Mouse (Mus musculus) hindbrain, embryonic 12.5 days (tissue): ENCODE data around the gene Gm10799. TPM values are rescaled to one million over a fixed set of nuclear protein-coding genes. Genes with fewer than 3 reads are reported as not detected.

ENCODE experiments used
- ATAC-seq: fragments of 200-750 bp; cut with Nextera tagmentation; 2 replicates; pipeline ENCODE4 v1.8.0; 2017; ENCODE audit warnings: moderate TSS enrichment; ENCODE audit not compliant: low FRiP score
- H3K27ac ChIP-seq: fragments of 300-500 bp; sonication (generic); 2 replicates; pipeline ENCODE4 v1.5.1; 2016; ENCODE audit warnings: mild to moderate bottlenecking
- H3K27me3 ChIP-seq: fragments of 300-500 bp; sonication (generic); 2 replicates; pipeline ENCODE4 v1.6.1; 2016; ENCODE audit warnings: mild to moderate bottlenecking
- H3K36me3 ChIP-seq: fragments of 300-500 bp; sonication (generic); 2 replicates; pipeline ENCODE4 v1.6.1; 2016; ENCODE audit warnings: mild to moderate bottlenecking
- H3K4me1 ChIP-seq: fragments of 300-500 bp; sonication (generic); 2 replicates; pipeline ENCODE4 v1.6.1; 2016
- H3K4me2 ChIP-seq: fragments of 300-500 bp; sonication (generic); replicated peaks from 2 replicates; pipeline ENCODE4 v1.6.1; 2016; ENCODE audit warnings: mild to moderate bottlenecking
- H3K4me3 ChIP-seq: fragments of 300-500 bp; sonication (generic); 2 replicates; pipeline ENCODE4 v1.5.1; 2016; ENCODE audit warnings: mild to moderate bottlenecking
- H3K9ac ChIP-seq: fragments of 300-500 bp; sonication (generic); 2 replicates; pipeline ENCODE4 v1.6.1; 2016; ENCODE audit warnings: mild to moderate bottlenecking, moderate library complexity
- H3K9me3 ChIP-seq: fragments of 300-500 bp; sonication (generic); replicated peaks from 2 replicates; pipeline ENCODE4 v1.6.1; 2016; ENCODE audit warnings: mild to moderate bottlenecking
- WGBS: fragments of 180-500 bp; shearing (Covaris S2); methylation state at CpG from one replicate; pipeline ENCODE4 v1.1.7; 2016; 5-methylcytosine and 5-hydroxymethylcytosine counted together
- polyA plus RNA-seq: library from polyadenylated mRNA; unstranded; fragments of >200 nt; fragmentation: Nextera tagmentation; extraction: Ambion mirVana; gene quantifications from 2 replicates; pipeline ENCODE4 v1.2.1, GENCODE M21; 2016

The Gm10799 gene
- polyA plus RNA-seq, 1 experiment from 2014 or later = not detected

DNA sequence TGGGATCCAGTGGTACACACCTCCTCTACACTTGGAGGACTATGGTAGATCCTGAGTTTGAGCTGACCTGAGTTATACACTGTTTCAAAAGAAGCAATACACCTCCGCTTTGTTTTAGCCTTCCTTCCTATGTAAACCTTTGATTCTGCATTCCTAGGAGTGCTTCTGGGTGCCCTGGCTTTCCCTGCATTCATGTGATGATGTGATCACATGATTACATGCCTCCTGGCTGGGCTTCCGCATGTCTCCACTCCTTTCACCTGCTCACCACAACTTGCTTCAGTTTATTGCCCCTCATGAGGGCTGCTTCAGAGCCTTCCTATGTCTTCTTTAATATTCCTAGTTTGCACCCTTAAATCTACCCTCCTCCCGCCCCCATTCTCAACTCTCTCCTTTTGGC, 36.3 kb downstream of the Gm10799 start:
- Histone ChIP-seq H3K9me3 (no peaks in the 10 kb centered on the region), H3K36me3 (peaks cover 24% of the 10 kb centered on the region), H3K9ac (no peak overlapping the region), H3K27ac (no peak overlapping the region), H3K4me2 (no peak overlapping the region), H3K27me3 (no peaks in the 10 kb centered on the region), H3K4me1 (peaks cover 20% of the 10 kb centered on the region), H3K4me3 (no peak overlapping the region)
- whole genome bisulfite sequencing = 92% methylated on average over 3 of the region's 3 CpGs
- ATAC-seq = no peak

DNA sequence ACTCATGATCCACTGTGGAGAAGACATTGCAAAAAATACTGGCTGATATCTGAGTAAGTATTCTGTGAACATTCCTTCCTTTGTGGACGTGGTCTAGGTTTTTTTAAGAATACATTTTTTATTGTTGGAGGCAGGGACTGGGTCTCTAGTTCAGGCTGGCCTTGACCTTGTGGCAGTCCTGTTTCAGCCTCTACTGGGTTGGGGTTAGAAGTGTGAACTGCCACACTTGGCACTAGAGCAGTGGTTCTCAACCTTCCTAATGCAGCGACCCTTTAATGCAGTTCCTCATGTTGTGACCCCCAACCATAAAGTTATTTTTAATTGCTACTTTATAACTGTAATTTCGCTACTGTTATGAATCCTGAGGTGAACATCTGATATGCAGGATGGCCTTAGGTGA, 38.0 kb downstream of the Gm10799 start:
- Histone ChIP-seq H3K4me1 (peaks cover 20% of the 10 kb centered on the region), H3K9ac (no peak overlapping the region), H3K9me3 (no peaks in the 10 kb centered on the region), H3K27ac (no peak overlapping the region), H3K36me3 (peaks cover 11% of the 10 kb centered on the region), H3K27me3 (no peaks in the 10 kb centered on the region), H3K4me3 (no peak overlapping the region), H3K4me2 (no peak overlapping the region)
- no peak for ATAC-seq
- WGBS = 90% methylated on average over 3 of the region's 3 CpGs

DNA sequence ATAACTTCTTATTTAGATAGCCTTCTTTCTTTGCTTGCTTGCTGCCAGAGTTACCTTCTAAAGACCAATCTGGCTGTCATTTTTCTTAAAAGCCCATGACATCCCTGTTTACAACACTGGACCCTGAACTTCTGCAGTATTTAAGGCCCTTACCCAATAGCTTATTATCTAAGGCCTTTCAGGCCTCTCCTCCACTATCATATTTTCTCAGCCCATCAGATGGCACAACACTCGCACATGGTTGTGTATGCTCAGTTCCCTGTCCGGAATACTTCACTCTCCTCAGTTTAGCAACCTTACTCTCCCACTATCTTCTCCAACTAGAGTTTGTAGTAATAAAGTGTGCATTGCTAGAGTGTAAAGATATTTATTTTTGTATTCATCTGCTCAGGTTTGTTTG, 39.3 kb downstream of the Gm10799 start:
- 80% methylated on average over 2 of the region's 2 CpGs for WGBS
- peaks cover 9% of the 10 kb centered on the region for H3K36me3 ChIP-seq
- H3K4me3 ChIP-seq = peak overlapping the region; percentile 64
- no peaks in the 10 kb centered on the region for H3K27me3 ChIP-seq
- peaks cover 20% of the 10 kb centered on the region for H3K4me1 ChIP-seq
- peak overlapping the region; percentile 82 for H3K4me2 ChIP-seq
- H3K9me3 ChIP-seq = no peaks in the 10 kb centered on the region
- H3K27ac ChIP-seq = no peak overlapping the region
- H3K9ac ChIP-seq = no peak overlapping the region
- ATAC-seq = no peak

DNA sequence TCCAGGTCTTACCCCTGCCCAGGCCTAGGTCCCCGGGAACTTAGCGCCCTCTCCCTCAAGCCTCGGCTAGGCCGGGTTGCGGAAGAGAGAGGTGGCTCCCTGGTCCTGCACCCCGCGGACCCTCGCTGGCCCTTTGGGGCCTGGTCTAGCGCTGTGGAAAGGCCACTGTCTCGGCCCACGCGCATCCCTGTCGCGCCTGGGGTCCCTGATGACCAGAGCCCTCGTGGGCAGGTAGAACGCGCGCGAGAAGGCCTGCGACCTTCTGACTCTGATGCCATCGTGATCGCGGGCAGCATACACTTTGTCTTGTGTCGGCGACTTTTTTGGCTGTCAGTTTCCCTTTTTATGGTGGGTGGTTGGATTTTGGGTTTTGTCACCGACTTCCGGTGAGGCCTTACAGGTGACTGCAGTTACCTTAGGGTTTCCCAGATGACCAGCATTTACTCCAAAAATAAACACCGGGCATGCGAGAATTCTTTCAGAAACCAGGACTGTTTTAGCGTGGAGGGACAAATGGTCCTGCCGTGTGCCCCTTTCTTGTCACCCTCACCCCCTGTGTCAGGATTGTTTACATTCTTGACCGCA, 40.1 kb downstream of the Gm10799 start, which contains the start of gene 4931422A03Rik:
4931422A03Rik (minus strand) TSS at position 223 of the 585 bp plus-strand sequence.
- H3K27me3 ChIP-seq = no peaks in the 10 kb centered on the region
- H3K9ac ChIP-seq = peak within 1 kb of the TSS; percentile 92
- peaks cover 8% of the 10 kb centered on the region for H3K36me3 ChIP-seq
- H3K9me3 ChIP-seq = no peaks in the 10 kb centered on the region
- peak within 1 kb of the TSS; percentile 82 for H3K4me2 ChIP-seq
- WGBS = 1% methylated on average over 32 of the region's 32 CpGs
- H3K4me3 ChIP-seq = peak within 1 kb of the TSS; percentile 64
- peak; percentile 76 for ATAC-seq
- H3K4me1 ChIP-seq = peaks cover 20% of the 10 kb centered on the region
- peak within 1 kb of the TSS; percentile 49; the same call in 1 of the 2 replicates for H3K27ac ChIP-seq

DNA sequence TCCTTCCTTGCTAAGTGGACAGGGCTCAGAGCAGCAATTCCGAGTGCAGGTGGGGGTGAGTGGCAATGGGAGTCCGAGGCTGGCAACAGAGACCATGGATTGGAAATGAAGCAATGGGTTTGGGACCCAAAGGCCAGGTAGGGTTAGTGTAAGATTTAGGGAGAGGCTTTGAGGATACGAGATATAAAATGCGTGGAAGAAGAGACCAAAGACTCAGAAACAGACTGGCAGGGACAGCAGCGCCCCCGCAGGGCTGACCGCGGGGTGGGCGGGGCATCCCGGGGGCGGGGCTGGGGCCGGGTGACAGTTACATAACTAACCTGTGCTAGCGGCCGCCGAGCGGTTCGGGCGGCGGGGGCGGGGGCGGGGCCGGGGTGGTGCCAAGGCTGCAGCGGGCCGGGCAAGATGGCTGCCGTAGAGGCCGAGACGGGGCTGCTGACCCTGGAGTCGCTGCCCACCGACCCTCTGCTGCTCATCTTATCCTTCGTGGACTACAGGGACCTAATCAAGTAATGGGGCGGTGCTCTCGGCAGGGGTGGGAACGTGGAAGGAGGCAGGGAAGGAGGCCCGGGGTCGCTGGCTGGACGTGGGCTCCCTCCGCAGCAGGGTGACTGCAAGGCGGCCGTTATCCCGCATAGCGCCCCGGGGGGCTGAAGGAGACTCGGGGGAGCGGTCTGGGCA, 40.8 kb downstream of the Gm10799 start, which contains the start of gene Fbxo3:
Fbxo3 (plus strand) TSS at position 264 of the 681 bp plus-strand sequence.
- peaks cover 20% of the 10 kb centered on the region for H3K4me1 ChIP-seq
- H3K9me3 ChIP-seq = no peaks in the 10 kb centered on the region
- H3K4me2 ChIP-seq = peak within 1 kb of the TSS; percentile 82
- peak within 1 kb of the TSS; percentile 92 for H3K9ac ChIP-seq
- peaks cover 8% of the 10 kb centered on the region for H3K36me3 ChIP-seq
- peak; percentile 98 for ATAC-seq
- H3K27me3 ChIP-seq = no peaks in the 10 kb centered on the region
- WGBS = under 1% methylated on average over 42 of the region's 44 CpGs
- peak within 1 kb of the TSS; percentile 49; the same call in 1 of the 2 replicates for H3K27ac ChIP-seq
- H3K4me3 ChIP-seq = peak within 1 kb of the TSS; percentile 64

DNA sequence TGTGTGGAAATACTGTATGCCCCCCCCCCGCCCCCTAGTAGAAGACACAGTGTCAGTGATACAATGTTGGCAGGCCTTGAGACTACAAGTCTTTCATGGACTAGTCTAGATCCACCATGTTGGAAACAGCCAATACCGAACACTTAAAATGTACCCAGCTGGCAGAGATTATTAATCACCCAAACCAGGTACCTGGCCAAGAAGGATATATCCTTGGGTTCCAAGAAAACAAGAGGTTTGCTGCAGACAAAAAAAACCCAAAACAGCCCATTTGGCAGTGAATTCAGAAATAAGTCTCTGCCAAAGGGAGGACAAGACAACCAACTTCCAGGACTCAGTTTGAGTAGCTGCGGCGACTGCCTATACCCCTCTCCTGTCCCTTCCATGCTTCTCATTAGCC, 43.7 kb downstream of the Gm10799 start:
- no peak for ATAC-seq
- no peak overlapping the region for H3K4me3 ChIP-seq
- H3K4me2 ChIP-seq = no peak overlapping the region
- H3K9ac ChIP-seq = no peak overlapping the region
- WGBS = 91% methylated on average over 4 of the region's 4 CpGs
- H3K4me1 ChIP-seq = peaks cover 17% of the 10 kb centered on the region
- H3K27me3 ChIP-seq = no peaks in the 10 kb centered on the region
- H3K9me3 ChIP-seq = no peaks in the 10 kb centered on the region
- no peaks in the 10 kb centered on the region for H3K36me3 ChIP-seq
- H3K27ac ChIP-seq = no peak overlapping the region

DNA sequence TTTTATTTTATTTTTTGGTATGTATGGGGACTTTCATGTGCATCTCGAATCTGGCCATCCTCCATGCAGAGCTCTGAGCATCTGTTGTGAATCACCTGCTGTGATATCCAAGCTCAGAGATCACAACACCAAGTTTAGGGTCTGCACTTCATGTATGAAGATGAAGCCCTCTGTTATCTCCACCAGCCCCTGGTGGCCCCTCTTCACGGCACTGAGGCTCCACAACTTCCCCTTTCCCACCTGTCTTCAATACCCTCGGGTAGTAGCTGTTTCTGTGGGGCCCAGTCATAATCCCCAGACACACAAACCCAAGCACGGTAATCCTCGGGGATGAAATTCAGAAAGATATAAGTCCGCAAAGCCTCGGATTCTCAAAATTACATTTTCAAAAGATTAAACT, 45.3 kb downstream of the Gm10799 start:
- no peak for ATAC-seq
- H3K27me3 ChIP-seq = no peaks in the 10 kb centered on the region
- no peak overlapping the region for H3K4me2 ChIP-seq
- no peak overlapping the region for H3K27ac ChIP-seq
- H3K9me3 ChIP-seq = no peaks in the 10 kb centered on the region
- no peak overlapping the region for H3K4me3 ChIP-seq
- H3K36me3 ChIP-seq = no peaks in the 10 kb centered on the region
- H3K9ac ChIP-seq = no peak overlapping the region
- 86% methylated on average over 7 of the region's 7 CpGs for WGBS
- H3K4me1 ChIP-seq = peaks cover 4% of the 10 kb centered on the region; the same call in 1 of the 2 replicates

Other genes starting within 250 kb of the Gm10799 start
- gene Lmo2, start 110.6 kb downstream of the Gm10799 start, polyA plus RNA-seq = 25.6 and 27.2 TPM in 2 replicates
- gene Fbxo3, start 40.8 kb downstream of the Gm10799 start, polyA plus RNA-seq = 59.7 and 60.4 TPM in 2 replicates
- gene 4931422A03Rik, start 40.2 kb downstream of the Gm10799 start, polyA plus RNA-seq = 2.0 and 2.3 TPM in 2 replicates
- gene Gm10912, start 2.7 kb downstream of the Gm10799 start, polyA plus RNA-seq = not detected in 2 replicates
- gene Cd59b, start 1.3 kb upstream of the Gm10799 start, polyA plus RNA-seq = 2.5 and 3.2 TPM in 2 replicates
- gene Cd59a, start 27.3 kb upstream of the Gm10799 start, polyA plus RNA-seq = 23.2 and 23.3 TPM in 2 replicates
- gene A930018P22Rik, start 54.2 kb upstream of the Gm10799 start, polyA plus RNA-seq = not detected in 2 replicates